ENCODE assay signal across 7 mouse cellular contexts in genomic region chr5:23435482-23436125, GRCm38 (mm10). TPM values are rescaled to one million over a fixed set of nuclear protein-coding genes. Genes with fewer than 3 reads are reported as not detected.
DNase-seq lines count a peak whose midpoint lies in the region; ATAC-seq and TF ChIP-seq lines count a peak whose summit lies in the region.

No protein-coding gene starts in this region.

- peak overlapping the region; percentile 71 for H3K4me2 ChIP-seq in heart, postnatal 0 days (ENCODE audit: low read depth, low read length)

- peak overlapping the region; percentile 98 for H3K27ac ChIP-seq in spleen, adult 2 months (ENCODE audit: insufficient read depth, low read length)
- H3K27ac ChIP-seq in cerebellum, adult 2 months (ENCODE audit: insufficient read depth, low read length): peak overlapping the region; percentile 98
- H3K27ac ChIP-seq in heart, postnatal 0 days (ENCODE audit: low read depth): peak overlapping the region; percentile 100

- no peak; the same call in 1 of the 2 replicates for TF ChIP-seq POLR2A in spleen, adult 2 months (IDR thresholded peaks at IDR 0.05; ENCODE audit: low read depth, low read length)
- peak; percentile 29; the same call in 1 of the 2 replicates for TF ChIP-seq POLR2A in cerebellum, adult 2 months (IDR thresholded peaks at IDR 0.05; ENCODE audit: borderline replicate concordance, insufficient read depth, low read length)

- no peaks in the 10 kb centered on the region for H3K9me3 ChIP-seq in heart, postnatal 0 days (replicated peaks; ENCODE audit: control insufficient read depth, low read length)

- peak overlapping the region; percentile 93 for H3K4me3 ChIP-seq in spleen, adult 2 months (ENCODE audit: extremely low read depth, insufficient read depth, insufficient read length)
- peak overlapping the region; percentile 90 for H3K4me3 ChIP-seq in cerebellum, adult 2 months (replicated peaks; ENCODE audit: insufficient read depth, low read depth, low read length)
- peak overlapping the region; percentile 92 for H3K4me3 ChIP-seq in heart, postnatal 0 days (ENCODE audit: low read depth, low read length)

- no peak for TF ChIP-seq CTCF in spleen, adult 2 months (IDR thresholded peaks at IDR 0.05; ENCODE audit: extremely low read depth, insufficient read depth, insufficient read length, insufficient replicate concordance)
- no peak for TF ChIP-seq CTCF in cerebellum, adult 2 months (IDR thresholded peaks at IDR 0.05; ENCODE audit: borderline replicate concordance, insufficient read depth, low read depth, low read length)
- TF ChIP-seq CTCF in heart, postnatal 0 days (IDR thresholded peaks at IDR 0.05; ENCODE audit: low read depth): no peak

- H3K27me3 ChIP-seq in spleen, adult 2 months (ENCODE audit: control insufficient read depth, insufficient read depth, low read length): no peaks in the 10 kb centered on the region
- H3K27me3 ChIP-seq in cerebellum, adult 2 months (ENCODE audit: control insufficient read depth, insufficient read depth, low read length): no peaks in the 10 kb centered on the region
- H3K27me3 ChIP-seq in heart, postnatal 0 days (ENCODE audit: control insufficient read depth, insufficient read depth, low read length): no peaks in the 10 kb centered on the region

- TF ChIP-seq EP300 in heart, postnatal 0 days (IDR thresholded peaks at IDR 0.05; ENCODE audit: low read depth): 0 out of 2 replicates have a peak, but pooled peaks have one; percentile 10

- H3K4me1 ChIP-seq in spleen, adult 2 months (ENCODE audit: control insufficient read depth, insufficient read depth, insufficient read length): peaks cover 2% of the 10 kb centered on the region; the same call in 1 of the 2 replicates
- no peaks in the 10 kb centered on the region for H3K4me1 ChIP-seq in cerebellum, adult 2 months (ENCODE audit: control insufficient read depth, insufficient read depth, low read length)
- peaks cover 23% of the 10 kb centered on the region for H3K4me1 ChIP-seq in heart, postnatal 0 days (ENCODE audit: control insufficient read depth, insufficient read depth)

- ATAC-seq in heart, postnatal 0 days (ENCODE audit: insufficient read depth, low read depth): no peak
- ATAC-seq in inflammation-experienced regulatory T-cells, adult 6 months: no peak

- no peak for DNase-seq in spleen, adult 2 months (ENCODE audit: low read depth in 1 of 2, low spot score in 2 of 2)
- DNase-seq in spleen, postnatal 14 days (ENCODE audit: low spot score in 2 of 2): no peak
- DNase-seq in cerebellum, adult 2 months: peak in 1 of 2 experiments; percentile 41
- peak; percentile 51 for DNase-seq in heart, postnatal 0 days (ENCODE audit: low spot score)
- peak; percentile 36 for DNase-seq in lung, postnatal 10 days
- peak; percentile 46 for DNase-seq in thymus, postnatal 14 days

- no peaks in the 10 kb centered on the region for H3K36me3 ChIP-seq in spleen, adult 2 months (ENCODE audit: control insufficient read depth, insufficient read depth, low read length)
- no peaks in the 10 kb centered on the region for H3K36me3 ChIP-seq in heart, postnatal 0 days (replicated peaks; ENCODE audit: control insufficient read depth, insufficient read depth, low read length)

- H3K9ac ChIP-seq in heart, postnatal 0 days (replicated peaks; ENCODE audit: low read depth, low read length): peak overlapping the region; percentile 99

- WGBS in spleen, adult 2 months: under 1% methylated on average over 13 of the region's 13 CpGs
- WGBS in cerebellum, adult 2 months: under 1% methylated on average over 13 of the region's 13 CpGs
- WGBS in heart, postnatal 0 days: under 1% methylated on average over 13 of the region's 13 CpGs

RNA-seq across cellular contexts. Expression of gene Kmt2e, which starts 1.4 kb away (rescaled TPM):
- 23.3 and 25.3 TPM in 2 replicates for polyA plus RNA-seq in spleen, adult 2 months (2012; rRNA removed)
- 46.6 and 56.7 TPM in 2 replicates for polyA plus RNA-seq in cerebellum, adult 2 months (2012; rRNA removed)
- total RNA-seq in heart, postnatal 0 days (2014; rRNA removed; ENCODE audit: low replicate concordance): 31.4 and 34.5 TPM in 2 replicates
- polyA plus RNA-seq in heart, postnatal 0 days (2015; fragmentation: Nextera tagmentation; extraction: Ambion mirVana): 55.0 and 55.4 TPM in 2 replicates
- polyA plus RNA-seq in inflammation-experienced regulatory T-cells, adult 6 months (2017; shearing (Covaris generic)): 100 to 1,000 TPM; 200 to 243 (median 210) TPM

Comparison
In these comparisons a context has a peak if more than half of its experiments do, and no peak if none do; other contexts are left out.
1. DNase-seq: peak in heart, postnatal 0 days (single experiment), lung, postnatal 10 days (single experiment) and thymus, postnatal 14 days (single experiment); none in spleen, adult 2 months (0 of 2) and spleen, postnatal 14 days (0 of 2).
2. Peak in every context shown above with its lines, with median percentiles within 50 percentile points of each other: H3K27ac ChIP-seq and H3K4me3 ChIP-seq.